Mouse (Mus musculus) adrenal gland, postnatal 36 days (tissue): ENCODE measurements around the gene Ptges2. TPM values are rescaled to one million over a fixed set of nuclear protein-coding genes. Genes with fewer than 3 reads are reported as not detected.

Source experiments
- DNase-seq, 2 experiments: peaks; one replicate each; pipeline ENCODE4 v3.0.0; 2021; ENCODE audit warnings: mixed read lengths in 1 of 2
- total RNA-seq, 2 experiments: library from RNA; stranded (reverse); gene quantifications; 2 replicates each; pipeline ENCODE4 v1.2.3; 2021

The Ptges2 gene
- total RNA-seq, 2 experiments from 2014 or later = 58.2 to 58.7 TPM

DNA sequence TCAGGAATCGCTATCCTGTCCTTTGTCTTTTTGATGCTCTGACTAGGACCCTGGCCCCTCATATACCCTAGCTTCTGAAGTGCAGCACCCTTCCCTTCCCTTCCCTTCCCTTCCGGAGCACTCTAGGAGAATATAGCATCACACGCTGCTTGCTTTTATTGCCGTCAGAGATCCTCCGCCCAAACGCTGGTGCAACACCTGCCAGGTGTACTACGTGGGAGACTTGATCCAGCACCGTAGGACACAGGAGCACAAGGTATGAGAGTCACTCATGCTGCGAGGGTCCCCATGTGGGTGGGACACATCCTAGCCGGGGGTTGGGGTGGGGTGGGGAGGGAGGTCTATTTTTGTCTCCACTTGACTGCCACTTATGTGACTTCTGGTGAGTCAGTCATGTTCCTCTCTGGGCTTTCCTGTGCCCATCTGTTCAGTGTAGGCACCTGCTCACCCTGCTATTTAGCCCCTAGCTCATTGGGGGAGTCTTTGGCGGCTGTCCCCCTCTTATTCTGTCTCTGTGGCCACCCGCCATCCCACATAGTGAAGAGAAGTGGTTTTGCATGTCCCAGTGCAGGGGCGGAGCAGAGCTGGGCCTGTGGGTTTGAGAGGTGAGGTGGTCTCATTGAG, 20.3 kb upstream of the Ptges2 start:
- DNase-seq = no peak

DNA sequence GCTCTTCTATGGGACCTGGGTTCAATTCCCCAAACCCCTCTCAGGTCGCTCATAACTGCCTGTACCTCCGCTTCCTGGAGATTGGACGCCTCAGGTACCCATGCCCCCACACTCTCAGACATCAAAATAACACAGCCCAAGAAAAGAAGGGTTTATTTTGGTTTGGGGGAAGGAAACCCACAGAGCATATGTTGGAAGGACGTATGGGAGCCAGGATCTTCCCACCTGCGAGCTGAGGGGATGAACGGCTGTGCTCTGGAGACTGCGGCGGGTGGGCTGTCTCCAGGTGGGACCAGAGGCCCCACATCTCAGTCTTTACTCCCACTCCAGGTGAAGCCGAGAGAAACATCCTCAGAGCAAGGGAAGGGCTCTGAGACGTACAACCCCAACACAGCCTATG, 18.7 kb upstream of the Ptges2 start:
- no peak for DNase-seq

DNA sequence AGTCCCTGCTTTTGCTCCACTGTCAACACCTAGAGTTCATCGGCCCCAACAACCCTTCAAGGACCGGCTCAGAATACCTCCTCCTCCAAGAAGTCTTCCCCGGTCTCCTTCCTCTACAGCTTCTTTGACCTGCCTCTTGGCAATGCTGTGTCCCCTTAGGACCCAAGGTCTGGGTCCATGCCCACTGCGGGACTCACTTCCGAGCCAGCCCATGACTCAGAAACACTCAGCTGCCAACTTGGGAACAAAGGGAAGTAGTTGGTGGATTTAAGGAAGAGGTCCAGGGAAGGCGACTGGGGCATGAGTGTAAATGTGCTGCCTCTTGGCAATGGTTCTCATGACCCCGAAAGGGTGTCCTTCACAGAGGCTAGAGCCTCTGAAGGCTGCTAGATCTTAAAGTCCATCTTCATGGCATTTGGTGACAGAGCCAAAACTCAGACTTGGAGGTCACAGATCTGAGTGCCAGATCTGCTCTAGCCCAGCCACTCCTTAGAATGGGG, 15.6 kb upstream of the Ptges2 start:
- DNase-seq = peak; percentile 80 to 86

DNA sequence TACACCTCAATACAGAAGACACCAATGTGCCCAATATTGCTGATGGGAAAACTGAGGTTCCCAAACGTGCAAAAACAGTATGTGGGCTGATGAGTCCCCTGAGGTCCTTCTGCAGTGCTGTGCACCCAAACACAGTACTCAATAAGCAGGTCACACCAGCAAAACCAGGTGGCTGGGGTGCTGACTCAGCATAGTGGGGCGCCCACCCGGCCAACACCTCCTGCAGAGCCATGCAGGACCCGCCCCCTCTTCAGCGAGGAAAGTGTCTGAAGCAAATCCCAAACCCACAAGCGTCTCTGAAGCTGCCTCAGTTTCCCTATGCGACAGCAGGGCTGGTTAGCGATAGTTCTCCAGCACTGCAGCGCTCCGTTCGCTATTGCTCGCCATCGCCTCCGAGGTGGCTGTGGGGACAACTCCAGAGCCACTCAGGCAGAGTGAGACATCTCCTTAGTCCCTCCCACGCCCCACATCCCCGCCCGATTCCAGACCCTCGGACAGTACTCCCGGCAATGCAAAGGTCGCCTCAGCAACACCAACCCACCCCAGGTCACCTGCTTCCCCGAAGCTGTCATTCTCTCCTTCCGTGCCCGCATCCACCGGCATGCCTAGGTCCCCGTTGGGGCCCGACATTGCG, 14.4 kb upstream of the Ptges2 start:
- peak; percentile 59 to 62 for DNase-seq

DNA sequence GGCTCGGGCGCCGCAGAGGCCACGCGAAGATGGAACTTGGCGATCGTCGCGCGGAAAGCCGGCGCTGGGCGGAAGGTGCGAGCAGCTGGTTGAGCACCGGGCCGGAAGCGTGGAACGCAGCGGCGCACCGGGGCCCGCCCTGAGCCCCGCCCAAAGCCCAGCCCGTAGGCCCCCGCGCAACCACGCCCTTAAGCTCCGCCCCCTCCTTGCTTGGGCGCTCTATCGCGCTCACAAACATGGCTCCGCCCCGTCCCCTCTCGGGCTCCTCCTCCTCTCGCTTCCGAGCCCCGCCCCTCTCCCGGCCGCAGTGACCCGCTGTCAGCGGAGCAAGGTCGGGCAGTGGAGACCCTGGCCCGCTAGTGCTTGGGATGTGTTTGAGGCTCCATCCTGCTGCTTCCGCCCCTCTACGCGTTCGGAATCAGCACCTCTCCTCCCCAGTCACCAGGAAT, 13.9 kb upstream of the Ptges2 start, which contains the start of gene 1110008P14Rik:
Gene 1110008P14Rik, minus strand, starts transcription at position 164 of the 449 bp plus-strand sequence.
- peak; percentile 98 to 99 for DNase-seq

DNA sequence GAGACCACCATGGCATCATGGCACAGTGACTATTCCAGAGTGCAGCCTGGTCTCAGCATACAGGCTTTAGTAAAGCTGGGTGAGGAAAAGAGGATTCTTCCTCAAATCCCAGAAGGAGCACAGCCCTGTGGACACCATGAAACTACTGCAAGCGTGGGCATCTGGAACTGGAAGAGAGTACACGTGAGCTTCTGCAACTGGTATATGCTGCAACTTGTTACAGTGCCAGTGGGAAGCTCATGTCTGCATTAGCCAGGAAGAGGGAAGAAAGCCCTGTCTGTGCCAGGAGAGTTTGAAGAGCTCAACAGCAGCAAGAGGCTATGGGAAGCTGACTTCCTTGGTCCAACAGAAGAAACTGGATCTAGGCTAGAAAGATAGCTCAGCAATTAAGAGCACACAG, 13.0 kb upstream of the Ptges2 start:
- no peak for DNase-seq

DNA sequence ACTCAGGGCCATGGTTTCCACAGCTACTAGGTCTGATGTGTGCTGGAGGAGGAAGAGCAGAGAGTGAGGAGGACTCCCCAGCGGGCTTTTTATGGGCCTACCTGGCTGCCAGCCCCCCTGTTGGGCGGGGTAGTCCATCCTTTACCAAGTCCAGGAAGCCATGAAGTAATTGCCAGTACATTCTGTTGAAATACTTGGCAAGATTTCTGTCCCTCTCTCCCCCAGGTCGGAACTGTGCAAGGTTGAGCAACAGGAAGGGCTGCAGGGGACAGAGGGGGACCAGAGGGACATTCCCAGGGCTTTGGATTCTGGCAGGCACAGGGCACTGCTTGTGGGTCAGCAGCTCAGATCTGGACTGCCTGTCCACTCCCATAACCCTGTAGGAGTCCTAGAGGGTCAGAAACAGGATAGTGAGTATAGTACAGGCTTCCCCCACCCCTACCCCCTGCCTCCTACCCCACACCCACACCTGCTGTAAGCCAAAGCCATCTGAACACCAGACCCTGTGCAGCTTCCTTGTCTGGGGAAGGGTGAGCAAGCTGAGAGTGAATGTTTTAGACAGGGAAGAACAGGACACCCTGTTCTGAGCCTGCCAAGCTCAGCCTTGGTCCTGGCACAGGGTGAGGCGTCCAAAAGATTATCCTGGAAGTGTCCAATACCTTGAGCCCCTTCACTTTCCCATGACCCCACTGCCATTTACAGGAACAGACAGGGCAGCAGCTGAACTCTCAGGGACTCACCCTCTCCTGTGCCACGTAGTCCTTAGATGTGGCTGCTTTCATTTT, 7.8 kb upstream of the Ptges2 start, which contains the start of gene Lcn2:
Gene Lcn2, minus strand, starts transcription at position 547 of the 785 bp plus-strand sequence.
- DNase-seq = peak in 1 of 2 experiments; percentile 53

DNA sequence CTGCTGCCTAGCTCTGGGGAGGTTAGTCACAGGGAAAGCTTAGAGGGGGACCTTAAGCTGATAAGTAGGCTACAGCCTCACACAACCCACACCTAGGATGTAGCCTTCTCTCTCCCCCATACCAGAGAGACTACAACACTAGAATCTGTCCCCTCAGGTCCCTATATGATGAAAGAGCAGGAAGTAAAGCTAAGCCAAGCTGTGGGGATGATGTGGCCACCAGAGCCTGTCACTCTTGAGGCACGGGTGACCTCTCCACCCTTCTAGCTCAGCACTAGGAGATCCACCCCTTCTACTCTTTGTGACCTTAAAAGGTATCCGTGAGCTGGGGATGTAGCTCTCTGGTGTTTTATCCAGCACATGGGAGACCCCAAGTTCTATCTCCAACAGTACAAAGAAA, 6.5 kb upstream of the Ptges2 start:
- DNase-seq = no peak

DNA sequence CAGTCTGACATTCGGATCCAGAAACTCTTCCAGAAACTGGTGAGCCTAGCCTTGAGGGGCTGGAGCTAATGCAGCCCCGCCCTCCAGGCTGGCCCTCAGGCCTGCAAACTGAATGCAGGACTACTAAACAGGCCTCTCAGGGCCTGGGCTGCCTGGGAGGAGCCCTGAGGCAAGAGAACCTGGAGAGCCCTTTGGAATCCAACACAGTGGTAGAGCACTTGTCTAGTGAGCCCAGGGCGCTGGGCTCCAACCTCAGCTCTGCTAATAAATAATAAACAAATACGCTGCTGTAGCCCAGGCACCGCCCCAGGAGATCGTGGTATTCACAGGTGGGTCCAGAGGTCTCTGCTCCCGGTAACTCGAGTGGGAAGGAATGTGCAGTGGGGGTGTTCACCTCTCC, 4.8 kb upstream of the Ptges2 start:
- DNase-seq = no peak

DNA sequence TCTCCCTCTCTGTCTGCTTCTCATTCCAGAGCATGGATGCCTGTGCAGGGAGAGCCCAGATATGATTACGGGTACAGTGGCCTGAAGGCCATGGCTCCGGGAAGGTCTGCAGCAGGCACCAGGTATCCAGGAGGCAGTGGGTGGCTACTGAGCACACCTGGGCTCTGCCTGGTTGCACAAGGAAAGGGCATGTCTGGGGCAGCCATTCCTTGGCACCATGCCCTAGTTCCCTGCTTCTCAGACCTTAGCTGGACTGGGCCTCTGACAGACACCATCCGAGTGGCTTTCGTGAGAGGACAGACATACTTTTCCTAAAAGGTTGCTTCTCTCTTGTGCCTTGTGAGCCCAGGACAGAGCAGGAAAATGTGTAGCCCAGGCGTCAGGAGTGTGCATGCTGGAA, 3.6 kb upstream of the Ptges2 start:
- DNase-seq = peak in 1 of 2 experiments; percentile 40

DNA sequence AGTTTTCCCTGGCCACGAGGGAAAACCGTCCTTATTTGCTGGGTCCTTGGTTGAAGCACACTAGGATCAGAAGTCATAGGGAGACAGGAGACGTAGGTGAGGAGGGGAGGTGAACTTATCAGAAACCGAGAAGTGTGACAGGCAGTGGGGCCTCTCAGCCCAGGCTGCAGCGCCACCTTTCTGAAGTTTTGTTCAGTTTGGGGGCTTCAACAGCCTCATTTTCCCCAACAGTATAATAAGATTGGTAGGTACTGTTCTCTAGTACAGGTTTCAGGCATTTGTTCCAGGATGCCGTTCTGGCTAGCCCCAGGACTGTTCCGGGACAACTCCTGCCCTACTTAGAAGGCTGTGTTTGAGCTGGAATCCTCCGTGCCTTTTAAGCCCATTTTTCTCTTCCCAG, 723 bp upstream of the Ptges2 start:
- peak; percentile 55 to 63 for DNase-seq

DNA sequence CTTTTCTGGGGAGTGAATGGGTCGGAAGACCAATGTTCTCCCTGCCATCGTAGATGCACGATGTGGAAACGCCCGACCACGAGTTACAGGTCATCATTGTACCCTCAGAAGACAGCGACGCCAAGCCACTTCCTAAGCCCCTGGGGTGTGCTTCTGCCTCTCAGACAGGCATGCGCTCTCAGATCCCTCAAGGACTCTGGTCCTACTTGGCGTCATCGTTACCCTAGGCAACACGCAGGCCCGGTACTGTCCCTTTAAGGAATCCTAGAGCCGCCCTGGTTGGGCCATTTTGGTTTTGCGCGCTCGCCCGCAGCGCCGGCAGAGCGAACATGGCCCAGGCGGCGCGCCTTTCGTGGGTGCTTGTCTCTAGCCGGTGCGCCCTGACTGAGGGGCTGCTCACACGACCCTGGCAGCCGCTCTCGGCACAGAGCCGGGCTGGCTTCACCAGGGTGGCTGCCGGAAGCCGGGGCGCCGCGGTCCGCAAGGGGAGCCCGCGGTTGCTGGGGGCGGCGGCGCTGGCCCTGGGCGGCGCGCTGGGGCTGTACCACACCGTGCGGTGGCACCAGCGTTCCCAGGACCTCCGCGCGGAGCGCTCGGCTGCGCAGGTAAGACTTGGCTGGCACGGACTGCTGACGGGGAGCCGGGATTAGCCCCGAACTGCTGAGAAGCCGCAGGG, 388 bp downstream of the Ptges2 start:
- peak; percentile 93 to 94 for DNase-seq

DNA sequence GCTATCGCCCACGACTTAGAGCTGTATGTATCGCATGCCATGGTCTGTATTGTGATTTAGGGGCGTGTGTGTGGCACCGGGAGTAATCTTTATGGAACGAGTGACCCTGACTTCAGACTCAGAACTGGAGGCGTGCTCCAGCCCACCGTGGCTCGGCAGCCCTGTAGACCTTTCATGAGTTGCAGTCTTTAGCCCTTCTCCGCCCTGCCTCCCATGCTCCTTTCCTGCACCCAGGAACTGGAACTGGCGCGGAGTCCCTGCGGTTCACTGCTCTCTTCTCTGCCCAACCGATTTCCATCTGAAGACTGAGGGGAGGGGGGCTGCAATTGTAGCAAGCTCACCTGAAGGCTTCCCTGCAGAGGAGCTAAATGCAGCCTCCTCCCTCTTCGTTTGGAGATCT, 999 bp downstream of the Ptges2 start:
- DNase-seq = no peak

DNA sequence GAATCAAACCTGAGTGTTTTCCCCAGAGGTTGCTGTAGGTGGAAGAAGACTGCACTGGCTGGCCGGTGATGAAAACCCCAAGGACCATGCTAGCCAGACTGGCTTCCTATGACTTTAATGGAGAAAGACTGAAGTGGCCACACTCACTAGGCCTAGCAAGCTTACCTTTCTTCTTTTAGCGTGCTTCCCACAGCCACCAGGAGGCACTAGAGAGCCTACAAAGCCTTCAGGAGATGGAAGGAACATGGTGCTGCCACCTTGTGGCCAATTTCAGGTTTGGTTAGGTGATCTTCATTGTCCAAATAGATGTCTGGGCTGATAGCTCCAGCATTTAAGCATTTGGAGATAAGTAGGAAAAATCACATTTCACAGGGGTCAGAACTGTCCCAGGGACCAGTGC, 9.0 kb downstream of the Ptges2 start:
- peak; percentile 94 to 95 for DNase-seq

DNA sequence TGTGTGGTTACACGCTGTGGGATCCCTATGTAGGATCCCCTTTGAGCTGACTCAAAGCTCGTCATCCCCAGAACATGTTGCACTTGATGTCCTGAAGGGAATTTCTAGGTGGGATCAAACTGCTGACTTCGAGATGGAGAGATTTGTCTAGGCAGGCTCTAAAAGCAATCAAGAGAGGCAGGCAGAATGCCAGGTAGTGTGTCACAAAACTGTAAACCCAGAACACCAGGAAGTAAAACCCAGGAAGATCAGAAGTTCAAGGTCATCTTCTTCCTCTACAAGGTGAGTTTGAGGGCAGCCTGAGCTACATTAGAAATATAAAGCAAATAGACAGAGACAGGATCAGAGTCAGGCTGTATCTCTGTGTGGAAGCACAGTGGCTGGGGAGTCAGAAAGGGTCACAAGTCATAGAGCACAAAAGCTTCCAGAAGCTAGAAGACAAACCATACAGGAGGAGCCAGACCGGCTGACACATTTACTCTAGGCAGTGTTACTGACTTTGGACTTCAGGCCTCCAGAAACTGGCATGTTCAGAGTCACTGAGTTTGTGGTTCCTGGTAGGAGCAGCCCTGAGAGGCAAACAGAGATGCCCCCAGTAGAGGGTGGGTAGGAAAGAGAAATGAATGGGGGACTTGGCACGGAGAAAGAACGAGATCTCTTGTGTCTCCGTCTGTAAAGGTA, 11.6 kb downstream of the Ptges2 start:
- no peak for DNase-seq

DNA sequence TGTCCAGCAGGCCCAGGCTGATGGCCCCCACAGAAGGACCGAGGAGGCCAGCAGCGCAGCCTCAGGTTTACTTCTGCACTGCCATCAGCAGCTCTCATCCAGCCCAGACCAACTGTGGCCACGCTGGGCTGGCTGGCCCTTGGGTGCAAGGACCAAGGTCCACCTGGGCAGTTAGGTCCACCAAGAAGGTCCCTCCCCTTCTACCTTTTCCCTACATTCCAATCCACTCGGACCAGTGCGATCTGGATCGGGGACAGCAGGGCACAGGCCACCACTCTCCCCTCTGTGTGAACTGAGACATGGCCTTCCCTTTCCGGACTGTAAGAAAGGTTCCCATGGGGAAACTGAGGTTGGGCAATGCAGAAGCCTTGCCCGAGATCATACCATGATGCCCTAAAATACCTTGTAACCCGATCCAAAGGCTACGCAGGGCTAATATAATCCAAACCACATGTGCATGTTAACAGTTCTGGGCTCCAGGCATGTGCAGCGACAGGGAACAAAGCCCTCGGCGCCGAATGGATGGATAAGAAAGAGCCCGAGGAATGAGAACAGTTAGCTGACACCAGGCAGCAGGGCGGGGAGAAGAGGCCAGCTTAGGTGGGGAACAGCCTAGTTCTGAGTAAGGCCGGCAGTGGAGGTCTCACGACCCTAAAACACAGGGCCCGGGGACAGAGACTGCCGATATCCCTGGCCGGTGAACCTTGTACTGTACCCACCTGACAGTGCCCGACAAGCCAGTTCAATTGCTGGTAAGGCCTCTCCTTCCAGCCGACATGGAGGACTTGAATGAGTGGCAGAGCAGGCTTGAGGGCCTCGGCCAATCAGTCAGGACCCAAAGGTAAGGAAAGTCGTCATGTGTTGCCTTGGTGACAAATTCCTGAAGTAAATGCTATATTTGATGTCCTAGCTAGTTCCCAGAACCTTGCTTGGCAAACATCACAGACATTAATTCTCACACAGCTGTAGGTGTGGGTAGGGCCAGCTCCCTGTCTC, 13.0 kb downstream of the Ptges2 start:
- DNase-seq = no peak

DNA sequence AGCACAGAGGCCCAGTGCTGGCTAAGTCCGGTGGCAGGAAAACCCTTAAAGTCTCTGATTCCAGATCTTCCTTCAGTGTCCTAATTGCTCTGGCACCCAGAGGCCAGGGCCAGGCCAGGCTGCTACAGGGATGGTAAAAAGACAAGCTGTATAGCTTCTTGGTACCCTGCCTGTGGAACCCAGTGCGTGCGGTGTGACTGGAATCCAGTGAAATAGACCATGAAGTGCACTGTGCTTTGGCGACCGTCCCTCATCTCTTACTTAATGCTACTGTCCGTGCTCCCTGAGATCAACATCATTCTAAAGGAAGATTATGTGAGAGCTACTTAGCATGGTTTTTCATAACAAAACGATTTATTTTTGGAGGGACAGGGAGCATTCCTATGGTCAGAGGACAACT, 15.7 kb downstream of the Ptges2 start:
- no peak for DNase-seq

DNA sequence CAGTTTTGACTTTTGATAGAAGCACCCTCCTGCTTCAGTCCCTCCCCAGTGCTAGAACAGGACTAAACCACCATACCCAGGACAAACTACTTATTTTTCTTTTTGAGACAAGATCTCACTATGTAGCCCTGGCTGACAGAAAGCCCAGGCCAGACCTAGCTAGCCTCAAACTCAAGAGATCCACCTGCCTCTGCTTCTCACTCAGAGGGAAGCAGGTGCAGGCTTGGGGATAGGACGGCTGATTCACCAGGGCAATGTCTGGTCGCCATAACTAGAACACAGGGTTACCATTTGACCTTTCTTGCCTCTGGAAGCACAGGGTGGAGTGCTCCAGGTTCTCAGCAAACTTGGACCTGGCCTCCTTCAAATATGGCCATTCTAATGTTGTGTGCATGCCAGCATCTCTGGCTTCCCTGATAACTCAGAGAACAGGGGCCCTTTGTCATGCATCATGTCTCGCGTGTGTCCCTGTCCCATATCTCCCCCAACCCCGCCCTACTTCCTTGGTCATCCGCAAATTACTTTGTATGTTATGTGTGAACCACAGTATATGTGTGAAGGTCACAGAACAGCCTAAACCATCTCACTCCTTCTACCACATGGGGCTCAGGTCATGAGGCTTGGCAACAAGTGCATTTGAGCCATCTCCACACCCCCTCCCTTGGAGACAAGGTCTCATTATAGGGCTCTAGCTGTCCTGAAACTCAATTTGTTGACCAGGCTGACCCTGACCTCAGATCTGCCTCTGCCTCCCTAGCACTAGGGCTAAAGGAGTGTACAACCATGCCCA, 17.2 kb downstream of the Ptges2 start:
- no peak for DNase-seq

DNA sequence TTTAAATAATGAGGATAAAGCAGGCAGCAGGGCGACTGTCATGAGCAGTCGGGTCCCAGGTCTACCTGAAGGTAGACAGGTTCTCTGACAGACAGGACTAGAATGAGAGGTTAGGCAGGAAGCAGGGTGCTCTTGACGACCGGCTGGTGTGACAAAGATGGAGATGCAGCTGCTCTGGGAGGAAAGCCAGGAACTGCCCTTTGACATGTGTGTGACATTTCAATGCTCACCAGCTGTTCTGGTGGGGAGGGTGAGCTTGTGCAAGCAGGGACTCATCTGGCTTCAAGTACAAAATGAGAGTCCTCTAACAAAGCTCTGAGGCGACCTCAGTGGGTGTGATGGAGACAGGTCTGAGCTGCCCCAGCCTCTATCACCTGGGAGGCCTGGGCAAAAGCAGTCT, 18.2 kb downstream of the Ptges2 start:
- peak in 1 of 2 experiments; percentile 51 for DNase-seq

DNA sequence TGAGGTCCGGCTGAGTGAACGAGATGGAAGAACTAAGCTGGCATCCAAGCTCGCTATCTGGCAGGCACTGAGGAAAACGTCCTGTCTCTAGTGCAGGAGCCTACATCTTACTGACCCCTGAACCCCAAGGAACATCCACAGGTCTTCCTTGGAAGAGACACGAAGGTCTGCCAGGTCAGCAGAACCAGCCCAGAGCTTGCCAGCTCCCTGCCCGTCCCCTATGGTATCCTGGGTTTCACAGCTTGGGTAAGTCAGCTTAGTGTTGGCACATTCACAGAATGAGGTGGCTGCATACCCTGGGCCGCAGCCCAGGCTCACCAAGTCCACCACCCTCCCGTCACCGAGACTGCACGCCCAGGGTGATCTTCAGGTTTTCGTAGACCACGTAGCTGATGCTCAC, 20.1 kb downstream of the Ptges2 start:
- DNase-seq = no peak
